In the genomic region with DNA sequence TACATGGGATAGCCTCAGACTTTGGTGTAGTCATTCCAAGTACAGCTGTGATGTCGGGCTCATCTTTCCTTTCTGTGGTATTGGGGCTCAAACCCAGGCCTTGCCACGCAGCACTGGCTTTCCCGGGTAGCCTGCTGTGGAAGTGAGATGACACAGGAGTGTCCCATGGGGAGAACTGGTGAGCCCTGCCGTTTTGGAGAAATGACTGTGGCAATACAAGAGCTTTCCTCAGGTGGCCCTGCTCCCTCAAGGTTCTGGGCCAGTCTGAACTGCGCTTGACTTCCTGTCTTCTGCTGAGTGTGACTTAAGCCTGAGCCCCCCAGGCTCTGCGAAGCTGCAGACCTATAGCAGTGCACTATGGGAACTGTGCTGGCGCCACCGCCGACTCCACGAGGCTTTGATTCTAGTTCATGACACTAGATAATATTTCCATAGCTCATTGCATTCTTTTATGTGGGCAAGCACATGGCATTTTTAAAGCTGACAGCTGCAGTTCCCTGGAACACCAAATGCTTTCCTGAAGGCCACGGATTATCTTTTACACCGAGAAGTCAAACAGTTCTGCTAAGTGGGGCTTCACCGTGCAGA, we compare ENCODE assay signal across 9 mouse cellular contexts. TPM values are rescaled to one million over a fixed set of nuclear protein-coding genes. Genes with fewer than 3 reads are reported as not detected.
DNase-seq lines count a peak whose midpoint lies in the region; ATAC-seq lines count a peak whose summit lies in the region.
"Had no signal": no experiment of that assay in that cellular context is flagged by ENCODE, and none has a peak within 500 bp of the region (broad histone marks: within the 10 kb centered on the region; RNA-seq: fewer than 3 reads in every experiment).

No protein-coding gene starts in this region.

- DNase-seq in hindbrain, embryonic 14.5 days (ENCODE audit: low spot score) = no peak
- peak; percentile 84 for DNase-seq in embryonic facial prominence, embryonic 14.5 days (ENCODE audit: low spot score)
- no peak for DNase-seq in c-Kit-positive CD71-positive TER-119-positive erythroid progenitor cells, embryonic 14.5 days (ENCODE audit: low spot score)
- no peak for DNase-seq in lung, postnatal 10 days
- no peak for DNase-seq in frontal cortex, adult 2 months (ENCODE audit: extremely low spot score in 1 of 2, low spot score in 1 of 2)

- peak overlapping the region; percentile 70 for H3K27ac ChIP-seq in hindbrain, embryonic 13.5 days
- no peak overlapping the region for H3K27ac ChIP-seq in hindbrain, embryonic 14.5 days
- peak overlapping the region; percentile 79 for H3K27ac ChIP-seq in embryonic facial prominence, embryonic 14.5 days (replicated peaks; ENCODE audit: low read depth, low read length)
- H3K27ac ChIP-seq in hindbrain, embryonic 16.5 days (ENCODE audit: low read depth, low read length) = peak overlapping the region; percentile 5; the same call in 1 of the 2 replicates
- H3K27ac ChIP-seq in neural tube, embryonic 15.5 days (replicated peaks) = peak overlapping the region; percentile 58
- H3K27ac ChIP-seq: macrophage had no signal

- H3K4me1 ChIP-seq in hindbrain, embryonic 13.5 days (replicated peaks) = peaks cover 70% of the 10 kb centered on the region
- H3K4me1 ChIP-seq in hindbrain, embryonic 14.5 days (replicated peaks; ENCODE audit: control insufficient read depth, insufficient read depth, low read length) = peaks cover 17% of the 10 kb centered on the region; the same call in 1 of the 2 replicates
- H3K4me1 ChIP-seq in embryonic facial prominence, embryonic 14.5 days (ENCODE audit: control insufficient read depth, insufficient read depth, low read length) = peaks cover 60% of the 10 kb centered on the region
- peaks cover 30% of the 10 kb centered on the region for H3K4me1 ChIP-seq in hindbrain, embryonic 16.5 days (ENCODE audit: control insufficient read depth, insufficient read depth, low read depth, low read length)
- peaks cover 59% of the 10 kb centered on the region for H3K4me1 ChIP-seq in neural tube, embryonic 15.5 days

- no peaks in the 10 kb centered on the region for H3K27me3 ChIP-seq in hindbrain, embryonic 13.5 days
- H3K27me3 ChIP-seq in hindbrain, embryonic 14.5 days (ENCODE audit: control insufficient read depth, insufficient read depth, low read length) = no peaks in the 10 kb centered on the region
- no peaks in the 10 kb centered on the region for H3K27me3 ChIP-seq in embryonic facial prominence, embryonic 14.5 days (replicated peaks; ENCODE audit: control insufficient read depth, insufficient read depth, low read length)
- no peaks in the 10 kb centered on the region for H3K27me3 ChIP-seq in hindbrain, embryonic 16.5 days (replicated peaks; ENCODE audit: control insufficient read depth, insufficient read depth, low read length)
- H3K27me3 ChIP-seq in neural tube, embryonic 15.5 days (replicated peaks) = no peaks in the 10 kb centered on the region

- ATAC-seq in hindbrain, embryonic 13.5 days (ENCODE audit: low FRiP score) = no peak
- ATAC-seq in hindbrain, embryonic 14.5 days (ENCODE audit: low FRiP score) = no peak
- ATAC-seq in embryonic facial prominence, embryonic 14.5 days (ENCODE audit: low read depth) = peak; percentile 58; the same call in 1 of the 2 replicates
- no peak for ATAC-seq in hindbrain, embryonic 16.5 days
- no peak for ATAC-seq in neural tube, embryonic 15.5 days (ENCODE audit: low FRiP score)

- H3K36me3 ChIP-seq in hindbrain, embryonic 13.5 days = peaks cover 20% of the 10 kb centered on the region
- peaks cover 5% of the 10 kb centered on the region for H3K36me3 ChIP-seq in hindbrain, embryonic 14.5 days (replicated peaks; ENCODE audit: control insufficient read depth, insufficient read depth)
- no peaks in the 10 kb centered on the region; the same call in 1 of the 2 replicates for H3K36me3 ChIP-seq in embryonic facial prominence, embryonic 14.5 days (ENCODE audit: control insufficient read depth, insufficient read depth, low read length)
- H3K36me3 ChIP-seq in hindbrain, embryonic 16.5 days (ENCODE audit: control insufficient read depth, insufficient read depth, low read length) = no peaks in the 10 kb centered on the region
- peaks cover 10% of the 10 kb centered on the region; the same call in 1 of the 2 replicates for H3K36me3 ChIP-seq in neural tube, embryonic 15.5 days

- H3K9ac ChIP-seq in hindbrain, embryonic 13.5 days = 0 out of 2 replicates have a peak overlapping the region, but pooled peaks have one; percentile 35
- H3K9ac ChIP-seq in hindbrain, embryonic 14.5 days = no peak overlapping the region
- H3K9ac ChIP-seq in embryonic facial prominence, embryonic 14.5 days (ENCODE audit: low read depth, low read length) = peak overlapping the region; percentile 20; the same call in 1 of the 2 replicates
- no peak overlapping the region; the same call in 1 of the 2 replicates for H3K9ac ChIP-seq in hindbrain, embryonic 16.5 days (ENCODE audit: low read depth, low read length)
- no peak overlapping the region for H3K9ac ChIP-seq in neural tube, embryonic 15.5 days (replicated peaks)

- H3K4me2 ChIP-seq in hindbrain, embryonic 13.5 days = no peak overlapping the region
- no peak overlapping the region for H3K4me2 ChIP-seq in hindbrain, embryonic 14.5 days (replicated peaks)
- no peak overlapping the region for H3K4me2 ChIP-seq in embryonic facial prominence, embryonic 14.5 days (ENCODE audit: low read depth, low read length)
- no peak overlapping the region for H3K4me2 ChIP-seq in hindbrain, embryonic 16.5 days (ENCODE audit: low read length)
- H3K4me2 ChIP-seq in neural tube, embryonic 15.5 days = no peak overlapping the region

- no peaks in the 10 kb centered on the region for H3K9me3 ChIP-seq in hindbrain, embryonic 13.5 days
- H3K9me3 ChIP-seq in hindbrain, embryonic 14.5 days (ENCODE audit: control insufficient read depth, low read length) = no peaks in the 10 kb centered on the region
- H3K9me3 ChIP-seq in embryonic facial prominence, embryonic 14.5 days (ENCODE audit: control insufficient read depth, low read length) = no peaks in the 10 kb centered on the region
- no peaks in the 10 kb centered on the region for H3K9me3 ChIP-seq in hindbrain, embryonic 16.5 days (ENCODE audit: control insufficient read depth, low read length)
- H3K9me3 ChIP-seq in neural tube, embryonic 15.5 days (replicated peaks) = no peaks in the 10 kb centered on the region

- H3K4me3 ChIP-seq in hindbrain, embryonic 13.5 days = no peak overlapping the region
- H3K4me3 ChIP-seq in hindbrain, embryonic 14.5 days (replicated peaks; ENCODE audit: low read length) = no peak overlapping the region
- H3K4me3 ChIP-seq in embryonic facial prominence, embryonic 14.5 days (ENCODE audit: low read depth, low read length) = no peak overlapping the region
- no peak overlapping the region for H3K4me3 ChIP-seq in hindbrain, embryonic 16.5 days (ENCODE audit: low read length)
- no peak overlapping the region for H3K4me3 ChIP-seq in neural tube, embryonic 15.5 days (replicated peaks)

- 70% methylated on average over 13 of the region's 13 CpGs for WGBS in hindbrain, embryonic 13.5 days
- WGBS in hindbrain, embryonic 14.5 days = 72% methylated on average over 13 of the region's 13 CpGs
- WGBS in embryonic facial prominence, embryonic 14.5 days = 37% methylated on average over 13 of the region's 13 CpGs
- 71% methylated on average over 13 of the region's 13 CpGs for WGBS in hindbrain, embryonic 16.5 days
- 73% methylated on average over 13 of the region's 13 CpGs for WGBS in neural tube, embryonic 15.5 days

RNA-seq across cellular contexts. Expression of gene Sec14l1, which starts 12.4 kb away (rescaled TPM):
- polyA plus RNA-seq in hindbrain, embryonic 13.5 days (2015; fragmentation: Nextera tagmentation; extraction: Ambion mirVana) = 63.3 and 65.9 TPM in 2 replicates
- 41.2 and 41.9 TPM in 2 replicates for polyA plus RNA-seq in hindbrain, embryonic 14.5 days (2014; fragmentation: Nextera tagmentation; extraction: Ambion mirVana)
- polyA plus RNA-seq in embryonic facial prominence, embryonic 14.5 days (2014; fragmentation: Nextera tagmentation; extraction: Ambion mirVana) = 43.8 and 45.4 TPM in 2 replicates
- polyA plus RNA-seq in hindbrain, embryonic 16.5 days (2015; fragmentation: Nextera tagmentation; extraction: Ambion mirVana) = 53.9 and 63.4 TPM in 2 replicates
- 52.0 and 52.1 TPM in 2 replicates for polyA plus RNA-seq in neural tube, embryonic 15.5 days (2015; fragmentation: Nextera tagmentation; extraction: Ambion mirVana)
- polyA plus RNA-seq in frontal cortex, adult 2 months (2012; rRNA removed) = 214 and 229 TPM in 2 replicates

Comparison
In these comparisons a context has a peak if more than half of its experiments do, and no peak if none do; other contexts are left out.
1. H3K9ac ChIP-seq: peak in hindbrain, embryonic 13.5 days (single experiment) and embryonic facial prominence, embryonic 14.5 days (single experiment); none in hindbrain, embryonic 14.5 days (single experiment), hindbrain, embryonic 16.5 days (single experiment) and neural tube, embryonic 15.5 days (single experiment).